Mouse (Mus musculus): ENCODE measurements around the gene Clic6.

GRCm38 (mm10) chr16:92498589-92498981 lies 13.0 kb downstream of the Clic6 start:
- TF ChIP-seq CTCF (IDR thresholded peaks at IDR 0.05; ENCODE audit: low read depth, low read length) (no peak), GATA1 (IDR thresholded peaks at IDR 0.05; ENCODE audit: borderline replicate concordance, low read length) (no peak), TAL1 (conservative IDR thresholded peaks at IDR 0.05; ENCODE audit: low read depth, low read length) (no peak)

Measured in G1E (cell line).